In the genomic region with DNA sequence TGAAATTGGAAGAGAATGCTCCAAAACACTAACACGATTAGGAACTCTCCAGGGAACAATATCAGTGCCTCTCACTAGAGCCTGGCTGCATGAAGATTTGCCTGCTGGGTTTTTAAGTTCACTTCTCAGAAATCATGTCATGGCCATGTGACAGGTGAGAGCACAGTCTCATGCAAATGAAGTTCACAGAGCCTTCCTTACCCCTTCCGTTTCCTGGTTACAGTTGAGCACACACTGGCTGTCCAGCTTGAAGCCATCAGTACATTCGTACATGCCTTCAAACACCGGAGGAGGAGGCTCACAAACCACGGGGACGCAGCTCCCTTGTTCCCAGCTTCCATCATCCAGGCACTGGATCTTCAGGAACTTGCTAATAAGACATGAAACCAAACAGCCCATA, we compare ENCODE assay signal across 24 mouse cellular contexts.
DNase-seq lines count a peak whose midpoint lies in the region; ATAC-seq and TF ChIP-seq lines count a peak whose summit lies in the region.
"Had no signal": no experiment of that assay in that cellular context is flagged by ENCODE, and none has a peak within 500 bp of the region (broad histone marks: within the 10 kb centered on the region; RNA-seq: fewer than 3 reads in every experiment).

No protein-coding gene starts in this region.

- 37% methylated on average over 6 of the region's 6 CpGs for WGBS in kidney, embryonic 15.5 days

- ATAC-seq in kidney, embryonic 15.5 days (replicated peaks; ENCODE audit: low FRiP score) = 0 out of 2 replicates have a peak, but pooled peaks have one; percentile 49
- ATAC-seq: CD4-positive, CD25-positive, alpha-beta regulatory T cell, adult 4 months; forebrain, embryonic 16.5 days; hindbrain, embryonic 16.5 days; Patski had no signal

- no peak overlapping the region for H3K9ac ChIP-seq in kidney, embryonic 15.5 days
- H3K9ac ChIP-seq in CH12.LX (ENCODE audit: insufficient read depth, low read depth) = peak overlapping the region; percentile 41
- H3K9ac ChIP-seq: embryonic facial prominence, embryonic 13.5 days; forebrain, embryonic 12.5 days; heart, embryonic 15.5 days had no signal

- H3K27ac ChIP-seq in kidney, embryonic 15.5 days = no peak overlapping the region
- H3K27ac ChIP-seq in CH12.LX (ENCODE audit: insufficient read depth, low read depth) = peak overlapping the region; percentile 97
- H3K27ac ChIP-seq: embryonic facial prominence, embryonic 13.5 days; forebrain, embryonic 12.5 days; heart, embryonic 15.5 days had no signal

- TF ChIP-seq POLR2A in CH12.LX (IDR thresholded peaks at IDR 0.05; ENCODE audit: low read depth, low read length) = peak; percentile 68

- peak; percentile 82 for TF ChIP-seq EP300 in CH12.LX (IDR thresholded peaks at IDR 0.05; ENCODE audit: low read length)

- no peaks in the 10 kb centered on the region for H3K27me3 ChIP-seq in kidney, embryonic 15.5 days
- H3K27me3 ChIP-seq in CH12.LX (replicated peaks) = no peaks in the 10 kb centered on the region
- H3K27me3 ChIP-seq: embryonic facial prominence, embryonic 13.5 days; forebrain, embryonic 12.5 days; heart, embryonic 15.5 days; Patski had no signal

- no peaks in the 10 kb centered on the region for H3K36me3 ChIP-seq in kidney, embryonic 15.5 days
- H3K36me3 ChIP-seq in CH12.LX (replicated peaks in 1 of 2; ENCODE audit: control insufficient read depth in 1 of 2, insufficient read depth in 1 of 2, low read length in 1 of 2) = no peaks in the 10 kb centered on the region
- H3K36me3 ChIP-seq: embryonic facial prominence, embryonic 13.5 days; forebrain, embryonic 12.5 days; heart, embryonic 15.5 days had no signal

- no peaks in the 10 kb centered on the region for H3K79me2 ChIP-seq in CH12.LX (replicated peaks; ENCODE audit: control insufficient read depth, extremely low read depth, insufficient read depth, poor library complexity, severe bottlenecking)

- dilution Hi-C loops in CH12.LX (cut with MboI; ENCODE audit: extremely low pct_ligation_motif_present, extremely low pct_unique_long_range_greater_than_20kb, low sequenced_read_pairs) = no loop called here

- in situ Hi-C loops in CH12.LX (cut with MboI; ENCODE audit: low pct_ligation_motif_present, low pct_unique_long_range_greater_than_20kb, low sequenced_read_pairs) = no loop called here

- H3K9me3 ChIP-seq in kidney, embryonic 15.5 days (replicated peaks) = no peaks in the 10 kb centered on the region
- no peaks in the 10 kb centered on the region for H3K9me3 ChIP-seq in CH12.LX (replicated peaks; ENCODE audit: low read length)
- H3K9me3 ChIP-seq: embryonic facial prominence, embryonic 13.5 days; forebrain, embryonic 12.5 days; heart, embryonic 15.5 days had no signal

- H3K4me2 ChIP-seq in kidney, embryonic 15.5 days = no peak overlapping the region
- peak overlapping the region; percentile 85; the same call in 1 of the 2 replicates for H3K4me2 ChIP-seq in CH12.LX (ENCODE audit: insufficient read depth, low read depth, poor library complexity, severe bottlenecking)
- H3K4me2 ChIP-seq: embryonic facial prominence, embryonic 13.5 days; forebrain, embryonic 12.5 days; heart, embryonic 11.5 days; heart, embryonic 15.5 days had no signal

- DNase-seq in kidney, adult 18-20 months = no peak
- DNase-seq in CH12.LX (ENCODE audit: extremely low read depth) (peak; percentile 95), ZHBTc4 (ENCODE audit: low read depth, low spot score) (peak; percentile 3)
- DNase-seq in retina, postnatal 1 day = peak; percentile 26
- DNase-seq in frontal cortex, postnatal 14 days (ENCODE audit: low spot score in 2 of 2) = no peak
- no peak for DNase-seq in urinary bladder, postnatal 10 days (ENCODE audit: low spot score)
- DNase-seq in spleen, adult 12 weeks (ENCODE audit: low spot score) = no peak
- DNase-seq: adrenal gland, adult 2 months; adrenal gland, postnatal 25 days; B cell, adult 2 months; cerebellum, adult 18-20 months; cerebellum, adult 9-11 months; cerebellum, postnatal 36 days; gastrocnemius, postnatal 36 days; heart, postnatal 36 days had no signal

- no peak for TF ChIP-seq CTCF in CH12.LX (conservative IDR thresholded peaks at IDR 0.05 in 1 of 2, IDR thresholded peaks at IDR 0.05 in 1 of 2; ENCODE audit: low read depth in 2 of 2, low read length in 2 of 2)

- no peak overlapping the region for H3K4me3 ChIP-seq in kidney, embryonic 15.5 days (replicated peaks)
- no peak overlapping the region for H3K4me3 ChIP-seq in CH12.LX (replicated peaks in 1 of 3; ENCODE audit: low read depth in 2 of 3, low read length in 2 of 3, poor library complexity in 1 of 3)
- H3K4me3 ChIP-seq: embryonic facial prominence, embryonic 13.5 days; forebrain, embryonic 12.5 days; heart, embryonic 15.5 days had no signal

- no peaks in the 10 kb centered on the region for H3K4me1 ChIP-seq in kidney, embryonic 15.5 days
- peaks cover 21 to 53% of the 10 kb centered on the region in 2 experiments for H3K4me1 ChIP-seq in CH12.LX (ENCODE audit: control insufficient read depth in 1 of 2, insufficient read depth in 2 of 2)
- H3K4me1 ChIP-seq: embryonic facial prominence, embryonic 13.5 days; forebrain, embryonic 12.5 days had no signal

- TF ChIP-seq RAD21 in CH12.LX (IDR thresholded peaks at IDR 0.05; ENCODE audit: low read depth, low read length) = peak; percentile 1; the same call in 1 of the 2 replicates

TF ChIP-seq in CH12.LX, 34 proteins besides CTCF, POLR2A, EP300 and RAD21:
- TF ChIP-seq USF1 (IDR thresholded peaks at IDR 0.05; ENCODE audit: low read depth, low read length) (peak; percentile 84), ELF1 (IDR thresholded peaks at IDR 0.05; ENCODE audit: low read depth, low read length) (peak; percentile 83), TCF12 (IDR thresholded peaks at IDR 0.05; ENCODE audit: low read depth, low read length) (peak; percentile 84), IRF4 (IDR thresholded peaks at IDR 0.05; ENCODE audit: low read depth, low read length) (no peak), MYC (IDR thresholded peaks at IDR 0.05; ENCODE audit: low read depth, low read length) (peak; percentile 91; the same call in 1 of the 2 replicates), ZMIZ1 (IDR thresholded peaks at IDR 0.05; ENCODE audit: low read depth, low read length) (0 out of 2 replicates have a peak, but pooled peaks have one; percentile 32), ZKSCAN1 (IDR thresholded peaks at IDR 0.05; ENCODE audit: borderline replicate concordance, low read depth, low read length) (no peak), GABPA (IDR thresholded peaks at IDR 0.05; ENCODE audit: insufficient replicate concordance, low read depth, low read length) (no peak), MEF2A (IDR thresholded peaks at IDR 0.05; ENCODE audit: borderline replicate concordance, low read depth, low read length) (peak; percentile 82), RCOR1 (conservative IDR thresholded peaks at IDR 0.05; ENCODE audit: low read depth, low read length) (no peak), E2F4 (IDR thresholded peaks at IDR 0.05; ENCODE audit: insufficient replicate concordance, low read depth, low read length) (no peak), UBTF (IDR thresholded peaks at IDR 0.05; ENCODE audit: low read depth, low read length) (no peak), JUND (conservative IDR thresholded peaks at IDR 0.05; ENCODE audit: low read depth, low read length) (peak; percentile 34; the same call in 1 of the 2 replicates), MAX (IDR thresholded peaks at IDR 0.05; ENCODE audit: low read length) (peak; percentile 97), BHLHE40 (IDR thresholded peaks at IDR 0.05; ENCODE audit: low read depth, low read length) (peak; percentile 87), MAZ (IDR thresholded peaks at IDR 0.05; ENCODE audit: low read depth, low read length) (no peak), MXI1 (IDR thresholded peaks at IDR 0.05; ENCODE audit: low read depth, low read length) (no peak; the same call in 1 of the 2 replicates), PAX5 (IDR thresholded peaks at IDR 0.05; ENCODE audit: low read length) (no peak), ZC3H11A (IDR thresholded peaks at IDR 0.05; ENCODE audit: low read depth, low read length) (no peak), NELFE (IDR thresholded peaks at IDR 0.05; ENCODE audit: low read depth, low read length) (peak; percentile 56; the same call in 1 of the 2 replicates), CHD2 (IDR thresholded peaks at IDR 0.05; ENCODE audit: low read length) (no peak), HCFC1 (IDR thresholded peaks at IDR 0.05; ENCODE audit: low read depth, low read length) (no peak; the same call in 1 of the 2 replicates), SMC3 (IDR thresholded peaks at IDR 0.05; ENCODE audit: low read depth, low read length) (no peak), NRF1 (IDR thresholded peaks at IDR 0.05; ENCODE audit: low read depth, low read length) (no peak), ZNF384 (IDR thresholded peaks at IDR 0.05; ENCODE audit: low read depth, low read length) (no peak), CHD1 (IDR thresholded peaks at IDR 0.05; ENCODE audit: low read depth, low read length) (no peak), KAT2A (IDR thresholded peaks at IDR 0.05; ENCODE audit: insufficient replicate concordance, low read length) (no peak), SIN3A (IDR thresholded peaks at IDR 0.05; ENCODE audit: low read length) (0 out of 2 replicates have a peak, but pooled peaks have one; percentile 29), USF2 (conservative IDR thresholded peaks at IDR 0.05; ENCODE audit: low read depth, low read length) (peak; percentile 81), ETS1 (conservative IDR thresholded peaks at IDR 0.05; ENCODE audit: low read depth, low read length) (peak; percentile 90), MAFK (IDR thresholded peaks at IDR 0.05; ENCODE audit: insufficient replicate concordance, low read length) (no peak), POLR2AphosphoS2 (IDR thresholded peaks at IDR 0.05; ENCODE audit: low read depth, low read length) (peak; percentile 39; the same call in 1 of the 2 replicates), TBP (conservative IDR thresholded peaks at IDR 0.05; ENCODE audit: low read depth, low read length) (peak; percentile 96), JUN (IDR thresholded peaks at IDR 0.05; ENCODE audit: insufficient read depth, low read depth, low read length) (peak; percentile 52)

Comparison
In these comparisons a context has a peak if more than half of its experiments do, and no peak if none do; other contexts are left out.
1. DNase-seq: peak in CH12.LX (single experiment), ZHBTc4 (single experiment) and retina, postnatal 1 day (single experiment); none in kidney, adult 18-20 months (single experiment), frontal cortex, postnatal 14 days (0 of 2), urinary bladder, postnatal 10 days (single experiment) and spleen, adult 12 weeks (single experiment).